Mouse (Mus musculus): ENCODE data around the gene Vmn1r29. TPM values are rescaled to one million over a fixed set of nuclear protein-coding genes. Genes with fewer than 3 reads are reported as not detected.
"Not testable (repeated sequence)": the region's sequence is repeated elsewhere in the genome, so short reads cannot be mapped to it uniquely, and the experiment has no call there.

The Vmn1r29 gene
- total RNA-seq (2021): not detected
- long read RNA-seq, experiment 1: 0 reads
- long read RNA-seq, experiment 2: 0 reads

DNA sequence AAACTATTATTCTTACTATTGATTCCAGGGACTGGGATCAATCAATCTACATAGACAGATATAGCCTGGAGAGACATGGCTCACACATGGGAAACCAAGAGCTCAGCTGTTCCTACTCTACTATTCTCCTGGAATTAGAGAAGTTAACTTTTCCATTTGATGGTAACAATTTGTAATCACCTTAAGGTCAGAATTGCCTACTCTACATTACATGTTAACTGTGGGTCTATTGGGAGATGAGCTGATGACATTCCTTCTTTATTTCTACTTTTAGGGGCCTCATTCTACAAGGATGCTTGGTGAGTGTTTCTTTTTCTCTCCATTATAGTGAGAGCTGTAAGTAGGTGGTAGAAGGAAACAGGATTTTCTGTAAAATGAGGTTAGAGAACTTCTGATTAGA lies at the start of gene Vmn1r29:
TSS of gene Vmn1r29 (plus strand) at position 301 of the 400 bp plus-strand sequence.
- no peak for DNase-seq

DNA sequence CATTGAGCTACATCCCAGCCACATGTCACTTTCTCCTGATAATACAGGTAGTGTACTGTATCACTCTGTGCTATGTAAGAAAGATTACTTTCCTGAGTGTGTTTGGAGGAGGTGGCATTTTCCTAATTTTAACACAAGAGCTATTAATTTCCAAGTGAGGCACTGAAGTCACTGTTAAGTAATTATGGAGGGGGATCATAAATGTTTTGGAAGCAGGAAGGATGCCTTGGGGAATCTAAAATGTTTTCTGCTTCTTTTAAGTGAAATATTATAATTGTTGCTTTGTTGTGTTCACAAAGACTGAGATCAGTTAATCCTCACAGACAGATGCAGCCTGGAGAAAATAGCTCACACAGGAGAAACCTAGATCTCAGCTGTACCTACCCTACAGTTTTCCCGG lies 39.6 kb upstream of the Vmn1r29 start, which contains the start of gene Vmn1r28:
TSS of gene Vmn1r28 (plus strand) at position 301 of the 400 bp plus-strand sequence.
- no peak for DNase-seq

- not testable (repeated sequence) for DNase-seq
Measured at GRCm38 (mm10) chr6:58279661-58280060, 21.7 kb upstream of the Vmn1r29 start.

GRCm38 (mm10) chr6:58292201-58292600 lies 9.1 kb upstream of the Vmn1r29 start:
- no peak for DNase-seq

GRCm38 (mm10) chr6:58298511-58298910 lies 2.8 kb upstream of the Vmn1r29 start:
- not testable (repeated sequence) for DNase-seq

- DNase-seq: not testable (repeated sequence)
Measured at GRCm38 (mm10) chr6:58330686-58331085, 29.3 kb downstream of the Vmn1r29 start.

Other genes starting within 250 kb of the Vmn1r29 start
- not detected for gene Vmn1r27, start 82.7 kb upstream of the Vmn1r29 start, total RNA-seq (2021)
- not detected for gene Vmn1r28, start 39.5 kb upstream of the Vmn1r29 start, total RNA-seq (2021)
- not detected for gene Vmn1r30, start 141.8 kb downstream of the Vmn1r29 start, total RNA-seq (2021)
- gene Vmn1r31, start 173.8 kb downstream of the Vmn1r29 start, total RNA-seq (2021): not detected

All from gastrocnemius, postnatal 25 days (tissue).